Mouse (Mus musculus) adrenal gland, adult 18-20 months (tissue): ENCODE measurements at regions not wholly inside any gene's neighbourhood (a gene's known extent, or its start where the extent isn't known, plus 50 kb on each side); places are given as distances from the start of the nearest gene placed in this dataset.
"Not testable (repeated sequence)": the region's sequence is repeated elsewhere in the genome, so short reads cannot be mapped to it uniquely, and the experiment has no call there.

ENCODE experiments used
- DNase-seq, 2 experiments: peaks; one replicate each; pipeline ENCODE4 v3.0.0; 2021 to 2022; ENCODE audit warnings: low spot score in 2 of 2

- no peak for DNase-seq
These were observed 238.3 kb upstream of the Jarid2 start for GRCm38 (mm10) chr13:44490935-44491465.

GRCm38 (mm10) chr13:44493884-44494283, 235.4 kb upstream of the Jarid2 start:
- no peak for DNase-seq

- no peak for DNase-seq
These were observed 233.8 kb upstream of the Jarid2 start for GRCm38 (mm10) chr13:44495450-44495849.

- DNase-seq = no peak
These were observed 232.7 kb upstream of the Jarid2 start for GRCm38 (mm10) chr13:44496596-44496995.

GRCm38 (mm10) chr13:44500896-44501295, 228.4 kb upstream of the Jarid2 start:
- DNase-seq = not testable (repeated sequence)

GRCm38 (mm10) chr13:44501777-44502321, 227.4 kb upstream of the Jarid2 start:
- no peak for DNase-seq

- no peak for DNase-seq
These were observed 226.5 kb upstream of the Jarid2 start for GRCm38 (mm10) chr13:44502612-44503256.

GRCm38 (mm10) chr13:44503257-44503950, 225.9 kb upstream of the Jarid2 start:
- DNase-seq = no peak

- no peak for DNase-seq
These were observed 224.8 kb upstream of the Jarid2 start for GRCm38 (mm10) chr13:44504455-44504854.

- DNase-seq = no peak
These were observed 222.3 kb upstream of the Jarid2 start for GRCm38 (mm10) chr13:44506975-44507374.

- DNase-seq = no peak
These were observed 219.6 kb upstream of the Jarid2 start for GRCm38 (mm10) chr13:44509526-44510159.

- DNase-seq = no peak
These were observed 215.6 kb upstream of the Jarid2 start for GRCm38 (mm10) chr13:44513378-44514285.

GRCm38 (mm10) chr13:44514636-44515158, 214.6 kb upstream of the Jarid2 start:
- DNase-seq = no peak

GRCm38 (mm10) chr13:44516863-44517262, 212.4 kb upstream of the Jarid2 start:
- DNase-seq = no peak

- DNase-seq = no peak
These were observed 212.0 kb upstream of the Jarid2 start for GRCm38 (mm10) chr13:44517312-44517711.

- no peak for DNase-seq
These were observed 211.1 kb upstream of the Jarid2 start for GRCm38 (mm10) chr13:44518215-44518614.

- no peak for DNase-seq
These were observed 205.8 kb upstream of the Jarid2 start for GRCm38 (mm10) chr13:44523516-44523915.

- DNase-seq = no peak
These were observed 198.3 kb upstream of the Jarid2 start for GRCm38 (mm10) chr13:44530867-44531564.

- DNase-seq = no peak
These were observed 196.6 kb upstream of the Jarid2 start for GRCm38 (mm10) chr13:44532631-44533180.
